Mouse (Mus musculus) adipocyte (in vitro differentiated cells): Measurements from ENCODE around the gene Hs2st1.
"Not testable (repeated sequence)": the region's sequence is repeated elsewhere in the genome, so short reads cannot be mapped to it uniquely, and the experiment has no call there.

ENCODE experiments used
- DNase-seq: peaks from one replicate; pipeline ENCODE4 v3.0.0-alpha.2; 2016; ENCODE audit warnings: low spot score

Hs2st1 gene

GRCm38 (mm10) chr3:144570047-144570815 is at the start of gene Hs2st1, which contains the start of gene Selenof:
Gene Hs2st1, minus strand, starts transcription at chr3:144570181.
Gene Selenof, plus strand, starts transcription at chr3:144570304.
- peak; percentile 100 for DNase-seq

GRCm38 (mm10) chr3:144617633-144618180 is 47.7 kb upstream of the Hs2st1 start:
- DNase-seq, result no peak

- peak; percentile 93 for DNase-seq
Observed at GRCm38 (mm10) chr3:144616654-144617425, 46.9 kb upstream of the Hs2st1 start.

- no peak for DNase-seq
Observed at GRCm38 (mm10) chr3:144615459-144615858, 45.5 kb upstream of the Hs2st1 start.

- no peak for DNase-seq
Observed at GRCm38 (mm10) chr3:144614698-144615097, 44.7 kb upstream of the Hs2st1 start.

GRCm38 (mm10) chr3:144614277-144614676 is 44.3 kb upstream of the Hs2st1 start:
- DNase-seq, result no peak

GRCm38 (mm10) chr3:144612382-144612781 is 42.4 kb upstream of the Hs2st1 start:
- no peak for DNase-seq

- peak; percentile 46 for DNase-seq
Observed at GRCm38 (mm10) chr3:144611626-144612271, 41.8 kb upstream of the Hs2st1 start.

GRCm38 (mm10) chr3:144610759-144611158 is 40.8 kb upstream of the Hs2st1 start:
- DNase-seq, result no peak

- no peak for DNase-seq
Observed at GRCm38 (mm10) chr3:144608090-144608489, 38.1 kb upstream of the Hs2st1 start.

- no peak for DNase-seq
Observed at GRCm38 (mm10) chr3:144606449-144606848, 36.5 kb upstream of the Hs2st1 start.

- DNase-seq, result not testable (repeated sequence)
Observed at GRCm38 (mm10) chr3:144605811-144606210, 35.8 kb upstream of the Hs2st1 start.

GRCm38 (mm10) chr3:144604205-144604604 is 34.2 kb upstream of the Hs2st1 start:
- no peak for DNase-seq

- peak; percentile 37 for DNase-seq
Observed at GRCm38 (mm10) chr3:144603558-144603957, 33.6 kb upstream of the Hs2st1 start.

- no peak for DNase-seq
Observed at GRCm38 (mm10) chr3:144602819-144603218, 32.8 kb upstream of the Hs2st1 start.

- DNase-seq, result no peak
Observed at GRCm38 (mm10) chr3:144602413-144602812, 32.4 kb upstream of the Hs2st1 start.

- no peak for DNase-seq
Observed at GRCm38 (mm10) chr3:144597790-144598467, 27.9 kb upstream of the Hs2st1 start.

GRCm38 (mm10) chr3:144597121-144597520 is 27.1 kb upstream of the Hs2st1 start:
- DNase-seq, result no peak

GRCm38 (mm10) chr3:144592992-144593785 is 23.2 kb upstream of the Hs2st1 start:
- no peak for DNase-seq

GRCm38 (mm10) chr3:144589189-144589890 is 19.4 kb upstream of the Hs2st1 start:
- DNase-seq, result no peak
